Mouse (Mus musculus): ENCODE measurements around the gene Kcnh1.

DNA sequence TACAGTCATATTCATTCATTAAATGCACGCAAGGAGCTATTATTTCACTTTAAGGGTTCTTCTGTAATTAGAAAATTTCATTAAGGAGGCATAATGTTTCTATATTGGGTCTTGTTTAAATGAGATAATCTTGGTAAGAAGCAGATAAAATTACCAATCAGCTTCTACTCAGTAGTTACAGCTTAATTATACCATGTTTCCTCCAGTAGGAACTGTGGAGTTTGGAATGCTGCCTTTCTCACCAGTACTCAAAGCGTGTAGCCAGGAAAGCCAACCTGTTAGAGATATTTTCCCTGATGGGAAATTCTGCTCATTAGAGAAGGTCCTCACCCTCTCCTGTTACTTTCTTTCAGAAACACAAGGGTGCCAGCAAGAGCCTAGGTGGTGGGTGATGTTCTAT, 240.8 kb downstream of the Kcnh1 start:
- TF ChIP-seq CTCF (IDR thresholded peaks at IDR 0.05; ENCODE audit: low read depth, low read length), result no peak
- TF ChIP-seq GATA2 (IDR thresholded peaks at IDR 0.05; ENCODE audit: borderline replicate concordance, low read depth, low read length), result no peak
- TF ChIP-seq GATA1 (IDR thresholded peaks at IDR 0.05; ENCODE audit: borderline replicate concordance, low read length), result no peak

Measured in G1E (cell line).